Mouse (Mus musculus) left cerebral cortex, postnatal 25 days (tissue): ENCODE data around the gene Tmprss12. TPM values are rescaled to one million over a fixed set of nuclear protein-coding genes. Genes with fewer than 3 reads are reported as not detected.
"Not testable (repeated sequence)": the region's sequence is repeated elsewhere in the genome, so short reads cannot be mapped to it uniquely, and the experiment has no call there.

Source experiments
- DNase-seq, 2 experiments: peaks; one replicate each; pipeline ENCODE4 v3.0.0; 2022; ENCODE audit warnings: low spot score in 2 of 2, mixed read lengths in 1 of 2
- intact Hi-C: fragments of 180-260 bp; cut with DNase I; formaldehyde crosslinking; loops from one replicate; pipeline ENCODE4 v1.15.1; 2025
- total RNA-seq, 2 experiments: library from RNA; stranded (reverse); gene quantifications; 2 replicates each; pipeline ENCODE4 v1.2.3; 2021

The Tmprss12 gene
- total RNA-seq, 2 experiments from 2014 or later: not detected

- intact Hi-C loops, DNase-seq: not testable (repeated sequence)
Observed at GRCm38 (mm10) chr15:100318014-100318671, 37.5 kb downstream of the Tmprss12 start.

GRCm38 (mm10) chr15:100319884-100320283, 39.2 kb downstream of the Tmprss12 start:
- DNase-seq: no peak
- intact Hi-C loops: loop anchor here (5.0 kb wide), 1 partner anchor 293 kb away; no protein-coding TSS in a partner anchor

- intact Hi-C loops: loop anchor here (5.0 kb wide), 1 partner anchor 293 kb away; no protein-coding TSS in a partner anchor
Observed at GRCm38 (mm10) chr15:100320295-100320905, 39.8 kb downstream of the Tmprss12 start.

GRCm38 (mm10) chr15:100321134-100321533, 40.5 kb downstream of the Tmprss12 start:
- intact Hi-C loops: loop anchor here (5.0 kb wide), 1 partner anchor 294 kb away; no protein-coding TSS in a partner anchor
- no peak for DNase-seq

More at GRCm38 (mm10) chr15:100320295-100320905, 39.8 kb downstream of the Tmprss12 start:
- DNase-seq: no peak

- intact Hi-C loops: loop anchor here (5.0 kb wide), 1 partner anchor 297 kb away; no protein-coding TSS in a partner anchor
- DNase-seq: peak in 1 of 2 experiments; percentile 67
Observed at GRCm38 (mm10) chr15:100324021-100324591, 43.5 kb downstream of the Tmprss12 start.

GRCm38 (mm10) chr15:100325235-100325634, 44.6 kb downstream of the Tmprss12 start:
- intact Hi-C loops: no loop called here
- DNase-seq: no peak

- intact Hi-C loops, DNase-seq: not testable (repeated sequence)
Observed at GRCm38 (mm10) chr15:100328089-100328488, 47.5 kb downstream of the Tmprss12 start.

GRCm38 (mm10) chr15:100329336-100329735, 48.7 kb downstream of the Tmprss12 start:
- DNase-seq, intact Hi-C loops: not testable (repeated sequence)

- no peak for DNase-seq
- intact Hi-C loops: loop anchor here (5.0 kb wide), 1 partner anchor 37 kb away; no protein-coding TSS in a partner anchor
Observed at GRCm38 (mm10) chr15:100330739-100331138, 50.1 kb downstream of the Tmprss12 start.

GRCm38 (mm10) chr15:100332077-100332961, 51.7 kb downstream of the Tmprss12 start:
- intact Hi-C loops: loop anchor here (5.0 kb wide), 1 partner anchor 35 kb away; no protein-coding TSS in a partner anchor
- DNase-seq: not testable (repeated sequence)

GRCm38 (mm10) chr15:100334629-100335028, 54.0 kb downstream of the Tmprss12 start, which contains the start of gene Mettl7a3:
TSS of gene Mettl7a3 (plus strand) at chr15:100334929.
- no peak for DNase-seq
- intact Hi-C loops: loop anchor here (5.0 kb wide), 1 partner anchor 33 kb away; no protein-coding TSS in a partner anchor

- intact Hi-C loops, DNase-seq: not testable (repeated sequence)
Observed at GRCm38 (mm10) chr15:100337328-100337727, 56.7 kb downstream of the Tmprss12 start.

GRCm38 (mm10) chr15:100337847-100338246, 57.2 kb downstream of the Tmprss12 start:
- DNase-seq: peak; percentile 26 to 39
- intact Hi-C loops: loop anchor here (1.0 kb wide), 1 partner anchor 30 kb away; no protein-coding TSS in a partner anchor

- DNase-seq, intact Hi-C loops: not testable (repeated sequence)
Observed at GRCm38 (mm10) chr15:100341314-100341980, 60.8 kb downstream of the Tmprss12 start.

Other genes starting within 250 kb of the Tmprss12 start
- gene Dip2b, start 242.2 kb upstream of the Tmprss12 start, total RNA-seq: 10 to 100 TPM; 64.0 to 67.9 TPM
- gene Atf1, start 53.0 kb upstream of the Tmprss12 start, total RNA-seq: 10 to 100 TPM; 19.2 to 21.4 TPM
- 10 to 100 TPM; 27.0 to 31.6 TPM for gene Mettl7a1, start 23.3 kb downstream of the Tmprss12 start, total RNA-seq
- gene Mettl7a3, start 54.1 kb downstream of the Tmprss12 start, total RNA-seq: under 1 TPM; 0.37 to 0.48 TPM
- gene Methig1, start 72.3 kb downstream of the Tmprss12 start, total RNA-seq: not detected
- under 1 TPM; 0.27 to 0.30 TPM for gene Mettl7a2, start 72.4 kb downstream of the Tmprss12 start, total RNA-seq
- gene Higd1c, start 83.7 kb downstream of the Tmprss12 start, total RNA-seq: not detected
- not detected for gene Gm5475, start 141.3 kb downstream of the Tmprss12 start, total RNA-seq
- gene Slc11a2, start 144.2 kb downstream of the Tmprss12 start, total RNA-seq: 10 to 100 TPM; 54.1 to 63.5 TPM
- 10 to 100 TPM; 60.7 to 63.6 TPM for gene Letmd1, start 188.2 kb downstream of the Tmprss12 start, total RNA-seq
- 10 to 100 TPM; 36.2 to 36.8 TPM for gene Csrnp2, start 214.7 kb downstream of the Tmprss12 start, total RNA-seq